Mouse (Mus musculus) effector memory CD4-positive, alpha-beta T cell, adult 7 months (primary cell): ENCODE results near the gene Prl2c1. TPM values are rescaled to one million over a fixed set of nuclear protein-coding genes. Genes with fewer than 3 reads are reported as not detected.

Experiments used
- polyA plus RNA-seq: library from polyadenylated mRNA; unstranded; fragments of 100-300 nt; shearing (Covaris generic); gene quantifications from one replicate; pipeline ENCODE4 v1.2.1, GENCODE M21; 2017

The Prl2c1 gene
- not detected for polyA plus RNA-seq

DNA sequence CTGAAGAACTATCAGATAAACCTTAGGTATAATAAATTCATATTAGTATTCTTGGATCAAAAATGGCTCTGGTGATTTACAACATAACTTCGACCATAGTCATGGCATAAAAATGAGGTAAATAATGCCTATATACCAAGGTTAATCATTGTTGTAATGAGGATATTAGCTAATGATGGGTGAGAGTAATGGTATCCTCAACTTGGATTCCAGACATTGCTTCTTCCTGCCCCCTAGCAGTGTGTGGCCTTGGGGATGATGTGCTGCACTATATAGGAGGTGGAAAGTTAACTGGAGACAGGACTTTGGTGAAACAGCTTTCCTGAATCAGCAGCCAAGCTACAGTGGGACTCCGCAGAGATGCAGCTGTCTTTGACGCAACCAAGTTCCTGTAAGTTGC lies at the start of gene Prl2c1:
TSS of gene Prl2c1 (plus strand) at position 301 of the 400 bp plus-strand sequence.

DNA sequence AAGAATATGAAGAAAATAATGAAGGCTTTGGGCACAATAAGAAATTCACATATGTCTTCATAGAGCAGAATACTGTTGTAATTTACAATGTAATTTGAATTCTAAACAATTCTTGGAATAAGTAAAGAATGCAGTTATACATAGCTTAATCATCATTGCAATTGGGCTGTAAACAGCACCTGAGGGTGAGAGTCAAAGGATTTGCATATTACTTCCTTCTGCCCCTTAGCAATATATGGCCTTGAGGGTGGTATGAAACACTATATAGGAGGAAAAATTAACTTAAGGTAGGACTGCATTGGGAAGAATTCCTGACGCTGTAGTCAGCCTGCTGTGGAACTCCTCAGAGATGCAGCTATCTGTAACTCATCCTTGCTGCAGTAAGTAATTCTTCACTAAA lies 47.8 kb upstream of the Prl2c1 start, which contains the start of gene Prl2a1:
TSS of gene Prl2a1 (plus strand) at position 301 of the 400 bp plus-strand sequence.

Other genes starting within 250 kb of the Prl2c1 start
- gene Prl7b1, start 238.8 kb upstream of the Prl2c1 start, polyA plus RNA-seq: not detected
- gene Prl7a1, start 206.8 kb upstream of the Prl2c1 start, polyA plus RNA-seq: not detected
- gene Prl7a2, start 181.3 kb upstream of the Prl2c1 start, polyA plus RNA-seq: not detected
- not detected for gene Prl7d1, start 132.6 kb upstream of the Prl2c1 start, polyA plus RNA-seq
- gene Prl7c1, start 68.5 kb upstream of the Prl2c1 start, polyA plus RNA-seq: not detected
- gene Prl2a1, start 47.7 kb upstream of the Prl2c1 start, polyA plus RNA-seq: not detected
- not detected for gene Prl4a1, start 166.9 kb downstream of the Prl2c1 start, polyA plus RNA-seq